Mouse (Mus musculus): Measurements from ENCODE around the gene Ubp1.

DNA sequence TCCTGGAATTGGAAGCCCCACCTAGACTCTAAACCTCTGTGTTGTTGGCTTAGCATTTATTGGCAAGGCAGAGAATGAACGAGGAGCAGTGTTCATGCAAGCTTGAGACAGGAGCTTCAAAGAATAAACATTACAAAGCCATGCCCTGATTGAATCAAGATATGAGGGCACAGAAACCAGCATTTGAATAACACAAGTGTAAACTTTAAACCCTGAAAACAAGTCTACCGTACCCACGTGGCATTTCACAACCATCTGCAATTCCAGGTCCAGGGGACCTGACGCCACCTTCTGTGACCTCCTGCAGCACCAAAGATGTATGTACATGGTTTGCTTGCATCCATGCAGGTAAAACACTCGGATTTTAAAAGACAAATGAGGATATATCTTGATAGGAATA is 8.1 kb upstream of the Ubp1 start:
- no peak for TF ChIP-seq CTCF (IDR thresholded peaks at IDR 0.05; ENCODE audit: low read depth)
- TF ChIP-seq EP300 (IDR thresholded peaks at IDR 0.05; ENCODE audit: low read depth) = no peak
